Mouse (Mus musculus): ENCODE measurements around the gene Pgp. TPM values are rescaled to one million over a fixed set of nuclear protein-coding genes. Genes with fewer than 3 reads are reported as not detected.

Gene Pgp
- total and polyA plus RNA-seq, 3 experiments = 35.7 to 44.5 (median 39.1) TPM

GRCm38 (mm10) chr17:24470701-24471527 lies 722 bp downstream of the Pgp start:
- intact Hi-C loops (cut with DNase I) = loop anchor here (1.0 kb wide), 1 partner anchor 7 kb away; no protein-coding TSS in a partner anchor
- H3K36me3 ChIP-seq (ENCODE audit: control insufficient read depth, insufficient read depth, low read length) = peaks cover 1% of the 10 kb centered on the region; the same call in 1 of the 2 replicates
- H3K4me3 ChIP-seq = peak overlapping the region; percentile 71
- H3K27me3 ChIP-seq (ENCODE audit: control insufficient read depth, insufficient read depth, low read length) = no peaks in the 10 kb centered on the region
- 1% methylated on average over 68 of the region's 68 CpGs for WGBS
- no peak for TF ChIP-seq POLR2A (IDR thresholded peaks at IDR 0.05; ENCODE audit: insufficient read depth, low read depth, low read length)
- no peak for TF ChIP-seq CTCF (IDR thresholded peaks at IDR 0.05)
- TF ChIP-seq EP300 (IDR thresholded peaks at IDR 0.05; ENCODE audit: insufficient read depth, low read depth, low read length) = no peak
- peak overlapping the region; percentile 97 for H3K27ac ChIP-seq
- peaks cover 2% of the 10 kb centered on the region for H3K79me2 ChIP-seq (replicated peaks; ENCODE audit: control insufficient read depth, insufficient read depth, low read length)
- peak overlapping the region; percentile 88 for H3K9ac ChIP-seq (ENCODE audit: low read depth, low read length)
- peaks cover 11% of the 10 kb centered on the region for H3K4me1 ChIP-seq (ENCODE audit: control insufficient read depth, insufficient read depth, low read length)
- no peak for DNase-seq

DNA sequence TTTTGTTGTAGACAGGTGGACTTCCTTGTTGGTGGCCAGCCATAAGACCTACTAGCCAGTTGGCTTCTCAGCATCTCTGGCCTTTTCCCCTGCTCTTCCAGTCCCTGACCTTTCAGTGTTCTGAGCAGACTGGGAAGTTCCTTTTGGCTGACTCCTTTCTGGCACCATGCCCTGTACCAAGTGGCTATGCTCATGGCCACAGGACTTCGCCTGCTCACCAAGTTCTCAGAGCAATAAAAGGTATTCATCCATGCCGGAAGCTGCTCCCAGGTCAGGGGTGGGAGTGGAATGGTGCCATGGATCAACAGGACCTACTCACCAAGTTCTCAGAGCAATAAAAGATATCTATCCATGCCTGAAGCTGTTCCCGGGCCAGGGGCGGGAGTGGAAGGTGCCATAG lies 2.3 kb downstream of the Pgp start:
- Histone ChIP-seq H3K4me1 (ENCODE audit: control insufficient read depth, insufficient read depth, low read length) (peaks cover 11% of the 10 kb centered on the region), H3K4me3 (no peak overlapping the region), H3K9ac (ENCODE audit: low read depth, low read length) (no peak overlapping the region), H3K27ac (no peak overlapping the region), H3K79me2 (replicated peaks; ENCODE audit: control insufficient read depth, insufficient read depth, low read length) (peaks cover 2% of the 10 kb centered on the region), H3K27me3 (ENCODE audit: control insufficient read depth, insufficient read depth, low read length) (no peaks in the 10 kb centered on the region), H3K36me3 (ENCODE audit: control insufficient read depth, insufficient read depth, low read length) (peaks cover 1% of the 10 kb centered on the region; the same call in 1 of the 2 replicates)
- peak; percentile 51 to 59 for DNase-seq
- no peak for TF ChIP-seq CTCF (IDR thresholded peaks at IDR 0.05)
- no peak for TF ChIP-seq EP300 (IDR thresholded peaks at IDR 0.05; ENCODE audit: insufficient read depth, low read depth, low read length)
- no peak for TF ChIP-seq POLR2A (IDR thresholded peaks at IDR 0.05; ENCODE audit: insufficient read depth, low read depth, low read length)
- 44% methylated on average over 4 of the region's 4 CpGs for WGBS
- intact Hi-C loops (cut with DNase I) = no loop called here

DNA sequence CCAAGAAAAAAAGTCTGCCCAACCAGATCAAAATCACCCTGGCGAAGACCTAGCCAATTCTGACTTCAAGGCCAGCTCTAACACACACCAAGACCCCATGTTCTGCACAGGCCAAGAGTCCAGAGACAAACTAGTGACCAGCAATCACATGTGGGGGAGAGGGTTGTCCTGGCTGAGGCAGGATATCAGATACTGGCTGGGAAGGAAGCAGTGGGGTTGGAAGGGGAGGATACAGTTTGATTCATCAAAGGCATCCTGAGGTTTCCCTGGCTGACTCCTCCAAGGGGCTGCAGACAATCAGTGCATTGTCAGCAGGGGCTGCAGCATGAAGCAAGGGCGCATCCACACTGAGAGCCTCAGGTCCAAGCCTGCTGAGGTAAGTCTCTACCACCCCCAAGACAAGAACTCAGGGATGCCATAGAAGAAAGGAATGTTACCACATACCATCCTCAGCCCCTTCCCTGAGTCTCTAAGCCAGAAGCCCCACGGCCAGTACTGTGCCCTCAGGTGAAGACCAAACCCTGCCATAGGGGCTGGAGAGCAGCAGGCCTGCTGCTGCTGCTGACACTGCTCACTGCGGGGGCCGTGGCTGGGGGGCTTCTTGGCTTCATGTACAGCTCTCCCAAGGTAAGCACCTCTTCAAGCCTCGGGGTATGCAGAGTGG lies 3.6 kb downstream of the Pgp start, which contains the start of gene Bricd5:
Gene Bricd5 (plus strand): TSS at position 273 of the 664 bp plus-strand sequence.
- H3K4me1 ChIP-seq (ENCODE audit: control insufficient read depth, insufficient read depth, low read length) = peaks cover 15% of the 10 kb centered on the region
- TF ChIP-seq EP300 (IDR thresholded peaks at IDR 0.05; ENCODE audit: insufficient read depth, low read depth, low read length) = no peak
- TF ChIP-seq CTCF (IDR thresholded peaks at IDR 0.05) = no peak
- TF ChIP-seq POLR2A (IDR thresholded peaks at IDR 0.05; ENCODE audit: insufficient read depth, low read depth, low read length) = no peak
- no peak within 1 kb of the TSS for H3K9ac ChIP-seq (ENCODE audit: low read depth, low read length)
- intact Hi-C loops (cut with DNase I) = no loop called here
- peaks cover 2% of the 10 kb centered on the region for H3K79me2 ChIP-seq (replicated peaks; ENCODE audit: control insufficient read depth, insufficient read depth, low read length)
- peaks cover 1% of the 10 kb centered on the region; the same call in 1 of the 2 replicates for H3K36me3 ChIP-seq (ENCODE audit: control insufficient read depth, insufficient read depth, low read length)
- 66% methylated on average over 6 of the region's 6 CpGs for WGBS
- no peak for DNase-seq
- H3K4me3 ChIP-seq = no peak within 1 kb of the TSS
- no peaks in the 10 kb centered on the region for H3K27me3 ChIP-seq (ENCODE audit: control insufficient read depth, insufficient read depth, low read length)
- no peak within 1 kb of the TSS for H3K27ac ChIP-seq

- peaks cover 1% of the 10 kb centered on the region; the same call in 1 of the 2 replicates for H3K36me3 ChIP-seq (ENCODE audit: control insufficient read depth, insufficient read depth, low read length)
- no peaks in the 10 kb centered on the region for H3K27me3 ChIP-seq (ENCODE audit: control insufficient read depth, insufficient read depth, low read length)
- peaks cover 2% of the 10 kb centered on the region for H3K79me2 ChIP-seq (replicated peaks; ENCODE audit: control insufficient read depth, insufficient read depth, low read length)
- no peak for DNase-seq
- intact Hi-C loops (cut with DNase I) = no loop called here
- H3K9ac ChIP-seq (ENCODE audit: low read depth, low read length) = no peak overlapping the region
- H3K4me3 ChIP-seq = no peak overlapping the region
- 85% methylated on average over 5 of the region's 5 CpGs for WGBS
- peaks cover 15% of the 10 kb centered on the region for H3K4me1 ChIP-seq (ENCODE audit: control insufficient read depth, insufficient read depth, low read length)
- no peak for TF ChIP-seq EP300 (IDR thresholded peaks at IDR 0.05; ENCODE audit: insufficient read depth, low read depth, low read length)
- no peak for TF ChIP-seq CTCF (IDR thresholded peaks at IDR 0.05)
- TF ChIP-seq POLR2A (IDR thresholded peaks at IDR 0.05; ENCODE audit: insufficient read depth, low read depth, low read length) = no peak
- H3K27ac ChIP-seq = no peak overlapping the region
Observed at GRCm38 (mm10) chr17:24474557-24474956, 4.4 kb downstream of the Pgp start.

- H3K9ac ChIP-seq (ENCODE audit: low read depth, low read length) = no peak overlapping the region
- intact Hi-C loops (cut with DNase I) = loop anchor here (5.0 kb wide), 3 partner anchors 37 to 192 kb away; partner anchors contain the start of genes Traf7 and Zfp598
- H3K27me3 ChIP-seq (ENCODE audit: control insufficient read depth, insufficient read depth, low read length) = no peaks in the 10 kb centered on the region
- peaks cover 2% of the 10 kb centered on the region for H3K79me2 ChIP-seq (replicated peaks; ENCODE audit: control insufficient read depth, insufficient read depth, low read length)
- DNase-seq = no peak
- TF ChIP-seq POLR2A (IDR thresholded peaks at IDR 0.05; ENCODE audit: insufficient read depth, low read depth, low read length) (no peak), CTCF (IDR thresholded peaks at IDR 0.05) (no peak), EP300 (IDR thresholded peaks at IDR 0.05; ENCODE audit: insufficient read depth, low read depth, low read length) (no peak)
- peaks cover 1% of the 10 kb centered on the region; the same call in 1 of the 2 replicates for H3K36me3 ChIP-seq (ENCODE audit: control insufficient read depth, insufficient read depth, low read length)
- WGBS = 87% methylated on average over 6 of the region's 6 CpGs
- H3K4me3 ChIP-seq = no peak overlapping the region
- H3K4me1 ChIP-seq (ENCODE audit: control insufficient read depth, insufficient read depth, low read length) = peaks cover 15% of the 10 kb centered on the region
- H3K27ac ChIP-seq = no peak overlapping the region
Observed at GRCm38 (mm10) chr17:24475586-24475985, 5.4 kb downstream of the Pgp start.

All from heart, adult 2 months (tissue).